ENCODE assay signal across 18 mouse cellular contexts in the genomic region with DNA sequence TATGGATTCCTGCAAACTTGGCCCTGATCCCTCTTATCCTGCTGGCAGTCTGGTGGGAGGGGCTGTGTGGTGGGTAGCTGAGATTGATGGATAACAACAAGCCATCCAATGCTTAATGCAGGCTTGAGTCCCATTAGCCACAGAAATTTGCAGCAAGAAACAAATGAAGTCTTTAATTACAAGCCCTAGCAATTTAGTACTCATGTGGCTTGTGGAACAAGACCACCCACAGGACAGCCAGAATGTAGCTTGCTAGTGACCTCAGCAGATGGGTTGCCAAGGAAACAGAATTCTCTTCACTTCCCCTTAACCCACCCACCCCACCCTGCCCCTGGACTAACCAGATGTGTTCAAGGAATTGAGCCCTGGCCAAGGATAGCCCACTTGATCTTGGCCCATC.
A peak's percentile ranks its signal among the peaks of the same experiment; 100 is the strongest.
DNase-seq lines count a peak whose midpoint lies in the region; ATAC-seq and TF ChIP-seq lines count a peak whose summit lies in the region.
"Had no signal": no experiment of that assay in that cellular context is flagged by ENCODE, and none has a peak within 500 bp of the region (broad histone marks: within the 10 kb centered on the region; RNA-seq: fewer than 3 reads in every experiment).

No protein-coding gene starts in this region.

- H3K4me1 ChIP-seq in forebrain, embryonic 11.5 days (replicated peaks; ENCODE audit: control insufficient read depth, insufficient read depth, low read length) = 0 out of 2 replicates have a peak, but pooled peaks cover 2% of the 10 kb centered on the region
- peaks cover 28% of the 10 kb centered on the region for H3K4me1 ChIP-seq in forebrain, embryonic 10.5 days
- H3K4me1 ChIP-seq in midbrain, postnatal 0 days (ENCODE audit: insufficient read depth, low read length) = no peaks in the 10 kb centered on the region
- H3K4me1 ChIP-seq in midbrain, embryonic 15.5 days = peaks cover 9% of the 10 kb centered on the region
- H3K4me1 ChIP-seq: heart, embryonic 15.5 days; liver, embryonic 12.5 days had no signal

- no peak for DNase-seq in forebrain, embryonic 11.5 days (ENCODE audit: low spot score)
- no peak for DNase-seq in forebrain, embryonic 10.5 days (ENCODE audit: extremely low spot score, low spot score)
- DNase-seq in midbrain, postnatal 0 days (ENCODE audit: low spot score) = peak; percentile 28
- peak; percentile 57 for DNase-seq in forelimb bud, embryonic 11.5 days (ENCODE audit: low read depth, low spot score)
- DNase-seq in retina, postnatal 1 day = peak; percentile 79
- no peak for DNase-seq in kidney, adult 9 months
- DNase-seq in spleen, adult 12 weeks (ENCODE audit: low spot score) = no peak
- DNase-seq: adrenal gland, adult 2 months; cerebellum, adult 9-11 months; gastrocnemius, postnatal 36 days; kidney, postnatal 14 days had no signal

- TF ChIP-seq CTCF in midbrain, postnatal 0 days (IDR thresholded peaks at IDR 0.05) = no peak

- no peak overlapping the region for H3K4me2 ChIP-seq in forebrain, embryonic 11.5 days (ENCODE audit: low read depth, low read length, severe bottlenecking)
- H3K4me2 ChIP-seq in midbrain, postnatal 0 days (ENCODE audit: low read depth, low read length, poor library complexity, severe bottlenecking) = no peak overlapping the region
- H3K4me2 ChIP-seq in midbrain, embryonic 15.5 days = no peak overlapping the region
- H3K4me2 ChIP-seq: embryonic facial prominence, embryonic 12.5 days; heart, embryonic 15.5 days; liver, embryonic 12.5 days had no signal

- H3K27me3 ChIP-seq in forebrain, embryonic 11.5 days (ENCODE audit: control insufficient read depth, insufficient read depth, low read length) = no peaks in the 10 kb centered on the region
- H3K27me3 ChIP-seq in forebrain, embryonic 10.5 days (ENCODE audit: poor library complexity, severe bottlenecking) = peaks cover 12% of the 10 kb centered on the region; the same call in 1 of the 2 replicates
- no peaks in the 10 kb centered on the region for H3K27me3 ChIP-seq in midbrain, postnatal 0 days (ENCODE audit: insufficient read depth, low read length)
- no peaks in the 10 kb centered on the region for H3K27me3 ChIP-seq in midbrain, embryonic 15.5 days (replicated peaks)
- H3K27me3 ChIP-seq: embryonic facial prominence, embryonic 12.5 days; heart, embryonic 15.5 days; liver, embryonic 12.5 days had no signal

- no peak overlapping the region for H3K4me3 ChIP-seq in forebrain, embryonic 11.5 days (ENCODE audit: low read depth, low read length)
- H3K4me3 ChIP-seq in forebrain, embryonic 10.5 days = no peak overlapping the region
- H3K4me3 ChIP-seq in midbrain, postnatal 0 days (ENCODE audit: low read depth, low read length) = no peak overlapping the region
- no peak overlapping the region for H3K4me3 ChIP-seq in midbrain, embryonic 15.5 days
- H3K4me3 ChIP-seq: embryonic facial prominence, embryonic 12.5 days; heart, embryonic 15.5 days; left cerebral cortex, adult 2 months; liver, embryonic 12.5 days; midbrain, embryonic 10.5 days had no signal

- H3K36me3 ChIP-seq in forebrain, embryonic 11.5 days (ENCODE audit: control insufficient read depth, insufficient read depth, low read length) = no peaks in the 10 kb centered on the region
- no peaks in the 10 kb centered on the region for H3K36me3 ChIP-seq in forebrain, embryonic 10.5 days (replicated peaks)
- H3K36me3 ChIP-seq in midbrain, postnatal 0 days (ENCODE audit: insufficient read depth, low read length) = no peaks in the 10 kb centered on the region
- H3K36me3 ChIP-seq in midbrain, embryonic 15.5 days (replicated peaks) = no peaks in the 10 kb centered on the region
- H3K36me3 ChIP-seq: embryonic facial prominence, embryonic 12.5 days; heart, embryonic 15.5 days; liver, embryonic 12.5 days; midbrain, embryonic 10.5 days had no signal

- no peak overlapping the region for H3K27ac ChIP-seq in forebrain, embryonic 11.5 days (ENCODE audit: low read depth, low read length)
- H3K27ac ChIP-seq in forebrain, embryonic 10.5 days = no peak overlapping the region
- H3K27ac ChIP-seq in midbrain, postnatal 0 days (ENCODE audit: low read depth, low read length) = 0 out of 2 replicates have a peak overlapping the region, but pooled peaks have one; percentile 12
- no peak overlapping the region for H3K27ac ChIP-seq in midbrain, embryonic 15.5 days
- H3K27ac ChIP-seq: embryonic facial prominence, embryonic 12.5 days; heart, embryonic 15.5 days; liver, embryonic 12.5 days; midbrain, embryonic 10.5 days had no signal

- no peaks in the 10 kb centered on the region for H3K9me3 ChIP-seq in forebrain, embryonic 11.5 days (ENCODE audit: control insufficient read depth, low read length)
- H3K9me3 ChIP-seq in forebrain, embryonic 10.5 days = no peaks in the 10 kb centered on the region
- H3K9me3 ChIP-seq in midbrain, postnatal 0 days (ENCODE audit: low read length) = no peaks in the 10 kb centered on the region
- no peaks in the 10 kb centered on the region for H3K9me3 ChIP-seq in midbrain, embryonic 15.5 days
- H3K9me3 ChIP-seq: embryonic facial prominence, embryonic 12.5 days; heart, embryonic 15.5 days; liver, embryonic 12.5 days; midbrain, embryonic 10.5 days had no signal

- ATAC-seq in forebrain, embryonic 11.5 days (replicated peaks; ENCODE audit: low FRiP score) = 0 out of 2 replicates have a peak, but pooled peaks have one; percentile 15
- peak; percentile 47; the same call in 1 of the 2 replicates for ATAC-seq in midbrain, postnatal 0 days (ENCODE audit: low FRiP score)
- ATAC-seq in midbrain, embryonic 15.5 days (replicated peaks) = no peak; the same call in 1 of the 2 replicates
- ATAC-seq: liver, embryonic 12.5 days; lung, postnatal 0 days had no signal

- no peak overlapping the region for H3K9ac ChIP-seq in forebrain, embryonic 11.5 days (ENCODE audit: low read length)
- no peak overlapping the region for H3K9ac ChIP-seq in midbrain, postnatal 0 days (replicated peaks; ENCODE audit: low read length, poor library complexity, severe bottlenecking)
- H3K9ac ChIP-seq in midbrain, embryonic 15.5 days = no peak overlapping the region
- H3K9ac ChIP-seq: embryonic facial prominence, embryonic 12.5 days; heart, embryonic 15.5 days; liver, embryonic 12.5 days had no signal

Comparison
In these comparisons a context has a peak if more than half of its experiments do, and no peak if none do; other contexts are left out.
1. DNase-seq: peak in midbrain, postnatal 0 days (single experiment), forelimb bud, embryonic 11.5 days (single experiment) and retina, postnatal 1 day (single experiment); none in forebrain, embryonic 11.5 days (single experiment), forebrain, embryonic 10.5 days (single experiment), kidney, adult 9 months (single experiment) and spleen, adult 12 weeks (single experiment).